Mouse (Mus musculus): Measurements from ENCODE around the gene Fry. TPM values are rescaled to one million over a fixed set of nuclear protein-coding genes. Genes with fewer than 3 reads are reported as not detected.

Fry gene
- total RNA-seq, 1 experiment from 2014 or later: 115 TPM

- ATAC-seq (ENCODE audit: extremely low read depth, insufficient number of reproducible peaks, low FRiP score, poor library complexity, severe bottlenecking): no peak
Observed at GRCm38 (mm10) chr5:150122571-150122970, 4.1 kb downstream of the Fry start.

DNA sequence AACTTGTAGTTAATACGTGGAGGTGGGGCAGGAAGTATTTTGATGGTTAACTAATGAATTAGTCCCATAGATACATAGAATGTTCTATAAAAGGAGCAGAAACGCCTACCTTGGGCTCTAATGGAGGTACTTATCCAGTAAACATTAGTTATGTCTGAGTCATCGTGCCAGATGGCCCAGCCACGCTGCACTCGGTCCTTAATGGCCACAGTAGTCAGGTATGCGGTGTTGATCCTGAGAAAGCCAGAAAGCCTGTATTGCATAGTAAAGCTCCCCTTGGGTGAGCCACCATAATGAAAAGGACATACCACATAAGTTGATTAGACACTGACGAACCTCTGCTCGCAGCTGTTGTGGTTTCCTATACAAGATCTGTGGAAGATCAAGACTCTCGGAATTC, 7.5 kb downstream of the Fry start:
- no peak for ATAC-seq (ENCODE audit: extremely low read depth, insufficient number of reproducible peaks, low FRiP score, poor library complexity, severe bottlenecking)

GRCm38 (mm10) chr5:150128432-150128831, 10.0 kb downstream of the Fry start:
- no peak for ATAC-seq (ENCODE audit: extremely low read depth, insufficient number of reproducible peaks, low FRiP score, poor library complexity, severe bottlenecking)

GRCm38 (mm10) chr5:150130144-150130543, 11.7 kb downstream of the Fry start:
- no peak for ATAC-seq (ENCODE audit: extremely low read depth, insufficient number of reproducible peaks, low FRiP score, poor library complexity, severe bottlenecking)

DNA sequence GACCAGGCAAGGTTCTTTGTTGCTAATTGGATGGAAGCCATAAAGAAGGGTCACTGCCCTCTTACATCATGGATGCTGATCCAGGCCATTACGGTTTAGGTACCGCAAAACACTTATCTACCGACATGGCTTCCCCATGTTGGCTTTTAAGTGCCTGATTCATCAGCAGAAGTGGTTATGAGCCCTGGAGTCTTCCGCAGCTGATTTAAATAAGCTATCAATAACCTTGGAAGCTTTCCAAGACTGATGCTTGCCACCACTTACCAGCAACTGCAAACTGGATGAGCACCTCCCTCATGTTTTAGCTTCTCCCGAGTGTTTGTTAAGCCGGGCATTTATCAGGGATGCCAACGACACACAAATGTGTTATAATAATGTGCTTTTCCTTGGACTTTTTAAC, 12.7 kb downstream of the Fry start:
- ATAC-seq (ENCODE audit: extremely low read depth, insufficient number of reproducible peaks, low FRiP score, poor library complexity, severe bottlenecking): no peak

DNA sequence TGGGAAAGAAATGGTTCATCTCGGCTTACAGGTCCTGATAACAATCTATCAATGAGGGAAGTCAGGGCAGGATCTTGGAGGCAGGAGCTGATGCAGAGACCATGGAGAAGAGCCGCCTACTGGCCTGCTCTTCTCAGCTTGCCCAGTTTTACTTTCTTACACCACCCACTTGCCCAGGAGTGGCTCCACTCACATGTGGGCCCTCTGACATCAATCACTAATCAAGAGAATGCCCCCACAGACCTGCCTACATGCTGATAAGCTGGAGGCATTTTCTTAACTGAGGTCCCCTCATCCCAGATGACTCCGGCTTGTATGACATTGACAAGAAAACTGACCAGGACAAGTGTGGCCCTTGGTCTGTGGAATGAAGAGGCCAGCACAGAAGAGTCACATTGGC, 16.2 kb downstream of the Fry start:
- no peak for ATAC-seq (ENCODE audit: extremely low read depth, insufficient number of reproducible peaks, low FRiP score, poor library complexity, severe bottlenecking)

GRCm38 (mm10) chr5:150135529-150135928, 17.1 kb downstream of the Fry start:
- no peak for ATAC-seq (ENCODE audit: extremely low read depth, insufficient number of reproducible peaks, low FRiP score, poor library complexity, severe bottlenecking)

DNA sequence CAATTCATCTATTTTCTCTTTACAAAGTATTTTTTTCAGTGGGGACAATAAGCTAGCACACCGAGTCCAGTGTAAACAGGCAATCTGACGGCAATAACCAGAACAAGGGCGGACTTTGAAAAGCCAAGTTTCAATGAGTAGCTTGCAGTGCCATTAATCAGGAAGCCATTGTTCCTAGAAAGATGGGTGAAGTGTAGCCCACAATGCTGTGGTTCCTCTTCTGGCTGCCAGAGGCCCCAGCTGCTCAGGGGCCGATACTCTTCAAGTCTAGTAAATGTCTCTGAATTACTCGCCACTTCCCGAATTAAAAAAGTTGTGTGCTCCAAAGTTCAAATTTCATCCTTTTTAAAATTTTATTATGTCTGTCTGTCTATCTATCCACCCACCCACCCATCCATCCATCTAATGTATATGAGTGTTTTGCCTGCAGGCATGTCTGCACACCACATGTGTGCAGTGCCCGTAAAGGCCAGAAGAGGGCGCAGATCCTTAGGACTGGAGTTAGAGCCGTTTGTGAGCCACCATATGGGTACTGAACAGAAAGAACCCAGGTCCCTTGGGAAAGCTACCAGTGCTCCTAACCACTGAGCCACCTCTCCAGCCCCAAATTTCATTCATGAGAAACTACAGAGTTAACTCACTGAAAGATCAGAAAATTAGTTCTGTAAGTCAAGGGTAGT, 19.5 kb downstream of the Fry start:
- no peak for ATAC-seq (ENCODE audit: extremely low read depth, insufficient number of reproducible peaks, low FRiP score, poor library complexity, severe bottlenecking)

- no peak for ATAC-seq (ENCODE audit: extremely low read depth, insufficient number of reproducible peaks, low FRiP score, poor library complexity, severe bottlenecking)
Observed at GRCm38 (mm10) chr5:150140513-150140912, 22.1 kb downstream of the Fry start.

GRCm38 (mm10) chr5:150145967-150146366, 27.5 kb downstream of the Fry start:
- no peak for ATAC-seq (ENCODE audit: extremely low read depth, insufficient number of reproducible peaks, low FRiP score, poor library complexity, severe bottlenecking)

DNA sequence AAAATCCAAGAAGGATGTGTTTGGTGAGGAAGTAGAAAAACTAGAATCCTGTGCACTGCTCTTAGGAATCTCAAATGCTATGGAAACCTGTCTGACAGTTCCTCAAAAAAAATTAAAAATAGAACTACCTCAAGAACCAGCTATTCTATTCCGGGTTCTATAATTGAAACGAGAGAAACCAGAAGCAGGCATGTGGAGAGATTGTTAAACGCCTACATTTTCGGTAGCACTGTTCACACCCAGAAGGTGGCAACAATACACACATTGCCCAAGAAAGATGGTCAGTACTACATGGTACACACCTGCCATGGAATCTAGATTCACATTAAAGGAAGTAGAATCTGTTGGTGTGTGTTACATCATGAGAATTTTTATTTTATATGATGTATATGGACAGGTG, 28.2 kb downstream of the Fry start:
- ATAC-seq (ENCODE audit: extremely low read depth, insufficient number of reproducible peaks, low FRiP score, poor library complexity, severe bottlenecking): no peak

GRCm38 (mm10) chr5:150149725-150150124, 31.3 kb downstream of the Fry start:
- ATAC-seq (ENCODE audit: extremely low read depth, insufficient number of reproducible peaks, low FRiP score, poor library complexity, severe bottlenecking): no peak

- no peak for ATAC-seq (ENCODE audit: extremely low read depth, insufficient number of reproducible peaks, low FRiP score, poor library complexity, severe bottlenecking)
Observed at GRCm38 (mm10) chr5:150150986-150151385, 32.5 kb downstream of the Fry start.

DNA sequence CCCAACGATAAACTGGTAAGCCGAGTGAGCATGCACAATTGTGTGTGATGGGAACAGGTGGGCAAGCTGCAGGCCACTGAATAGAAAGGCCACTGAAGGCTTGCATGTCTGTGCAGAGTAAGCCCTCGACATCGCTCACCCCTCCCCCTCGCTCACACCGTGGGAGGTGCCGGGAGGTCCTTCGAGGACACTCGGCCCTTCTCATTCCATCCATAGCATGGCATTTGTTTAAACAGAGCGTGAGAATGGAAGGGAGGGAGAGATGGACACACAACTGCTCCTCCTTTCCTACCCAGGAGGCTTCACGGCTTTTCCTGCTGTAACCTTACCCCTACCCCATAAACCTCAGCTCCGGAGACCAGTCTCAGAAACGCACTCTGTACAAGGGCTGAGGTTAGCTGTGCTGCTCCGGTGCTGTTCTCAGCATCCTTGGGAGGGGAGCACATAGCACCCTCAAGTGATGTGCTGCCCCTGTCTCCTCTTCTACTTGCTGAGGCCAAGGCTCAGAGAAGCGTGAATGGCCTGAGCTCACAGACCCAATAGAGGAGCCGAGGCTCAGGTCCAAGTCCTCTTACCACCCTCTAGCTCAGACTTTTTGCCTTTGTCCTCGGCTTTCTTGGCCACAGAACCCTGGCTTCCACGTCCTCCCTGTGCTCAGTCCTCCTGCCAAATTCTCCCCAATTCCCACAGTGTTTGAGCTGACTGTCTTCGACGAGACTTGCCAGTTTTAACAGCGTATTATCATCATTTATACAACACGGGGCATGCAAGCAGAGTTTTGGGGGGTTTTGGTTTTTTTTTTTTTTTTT, 33.8 kb downstream of the Fry start:
- no peak for ATAC-seq (ENCODE audit: extremely low read depth, insufficient number of reproducible peaks, low FRiP score, poor library complexity, severe bottlenecking)

DNA sequence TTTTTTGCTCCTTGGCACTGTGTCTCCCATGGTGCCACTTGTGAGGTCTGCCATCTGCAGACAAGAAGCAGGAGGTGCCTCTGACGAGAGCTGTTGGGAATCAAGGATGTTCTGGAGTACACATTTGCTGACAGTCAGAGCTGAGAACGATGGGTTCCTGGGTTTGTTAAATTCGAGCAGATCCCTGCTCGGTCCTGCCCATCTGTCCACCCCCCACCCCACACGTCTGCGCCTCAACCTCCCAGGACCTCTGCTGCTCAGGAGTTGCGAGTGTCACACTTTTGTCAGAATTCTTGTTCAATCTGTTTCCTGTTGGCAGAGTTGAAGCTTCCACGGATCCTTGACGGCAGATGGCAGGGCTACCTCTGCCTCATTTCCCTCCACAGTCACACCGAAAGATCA, 34.4 kb downstream of the Fry start:
- ATAC-seq (ENCODE audit: extremely low read depth, insufficient number of reproducible peaks, low FRiP score, poor library complexity, severe bottlenecking): no peak

GRCm38 (mm10) chr5:150155388-150155787, 36.9 kb downstream of the Fry start:
- ATAC-seq (ENCODE audit: extremely low read depth, insufficient number of reproducible peaks, low FRiP score, poor library complexity, severe bottlenecking): no peak

DNA sequence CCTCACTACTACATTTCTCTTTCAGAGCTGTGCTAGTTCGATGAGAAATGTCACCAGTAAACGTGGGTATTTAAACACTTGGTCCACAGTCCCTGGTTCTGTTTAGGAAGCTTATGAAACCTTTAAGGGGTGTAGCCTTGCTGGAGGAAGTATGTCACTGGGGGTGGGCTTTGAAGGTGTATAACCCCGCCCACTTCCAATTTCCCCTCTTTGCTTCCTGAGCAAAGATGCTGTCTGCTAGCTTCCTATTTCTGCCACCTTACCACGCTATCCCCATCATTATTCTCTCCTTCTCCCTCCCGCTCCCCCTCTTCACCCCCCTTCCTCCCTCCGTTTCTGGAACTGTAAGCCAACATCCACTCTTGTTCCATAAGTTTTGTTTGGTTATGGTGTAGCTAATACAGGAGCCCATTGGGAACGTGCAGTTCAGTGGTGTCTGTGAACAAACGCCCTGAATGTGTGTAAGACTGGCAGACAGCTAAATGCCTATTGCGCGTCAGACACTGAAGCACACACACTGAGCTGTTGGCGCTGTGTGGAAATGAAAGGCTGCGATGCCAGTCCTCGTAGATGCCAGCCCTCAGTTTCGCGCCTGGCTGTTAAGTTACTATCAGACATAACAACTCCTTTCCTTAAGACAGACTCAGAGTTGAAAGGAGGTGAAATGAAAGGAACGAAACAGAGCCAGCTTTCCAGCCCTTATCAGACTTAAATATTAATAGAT, 37.8 kb downstream of the Fry start:
- ATAC-seq (ENCODE audit: extremely low read depth, insufficient number of reproducible peaks, low FRiP score, poor library complexity, severe bottlenecking): peak; percentile 62

DNA sequence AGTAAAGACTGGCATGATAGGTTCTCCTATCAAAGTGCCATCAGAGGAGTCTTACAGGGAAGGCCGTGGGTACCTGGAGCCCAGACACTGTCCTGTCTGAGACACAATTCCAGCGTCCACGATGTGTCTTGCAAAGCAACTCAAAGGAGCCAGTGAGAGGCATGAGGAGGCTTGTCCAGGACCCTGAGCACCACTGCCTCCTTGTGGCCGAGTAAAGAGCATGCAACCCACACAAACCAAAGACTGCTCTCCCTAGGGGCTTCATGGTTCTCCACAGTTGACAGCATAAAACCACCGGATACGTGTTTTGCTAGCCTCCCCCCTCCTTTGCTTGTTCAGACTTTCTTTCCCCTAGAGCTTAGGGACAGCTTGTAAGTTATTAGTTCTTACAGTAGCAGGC, 39.2 kb downstream of the Fry start:
- ATAC-seq (ENCODE audit: extremely low read depth, insufficient number of reproducible peaks, low FRiP score, poor library complexity, severe bottlenecking): peak; percentile 86

GRCm38 (mm10) chr5:150159151-150159550, 40.7 kb downstream of the Fry start:
- no peak for ATAC-seq (ENCODE audit: extremely low read depth, insufficient number of reproducible peaks, low FRiP score, poor library complexity, severe bottlenecking)

DNA sequence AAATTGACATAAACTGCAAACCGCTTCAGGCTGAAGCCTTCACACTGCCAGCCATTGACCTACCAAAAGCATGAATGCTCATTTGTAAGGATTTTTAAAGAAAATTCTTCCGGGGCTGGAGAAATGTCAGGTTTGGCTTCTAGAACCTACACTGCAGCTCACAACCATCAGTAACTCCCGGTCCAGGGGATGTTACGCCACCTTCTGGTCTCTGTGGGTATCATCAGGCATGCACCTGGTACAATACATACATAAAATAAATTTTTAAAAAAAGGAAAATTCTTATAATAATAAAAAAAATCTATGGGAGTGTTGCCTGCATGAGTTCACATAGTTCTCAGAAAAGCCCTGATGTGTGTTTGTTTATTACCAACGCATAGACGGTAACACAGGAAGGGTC, 42.7 kb downstream of the Fry start:
- no peak for ATAC-seq (ENCODE audit: extremely low read depth, insufficient number of reproducible peaks, low FRiP score, poor library complexity, severe bottlenecking)

Measured in neutrophil, adult 5-6 weeks (primary cell).